Mouse (Mus musculus): ENCODE results near the gene Fcrl1.

The Fcrl1 gene

DNA sequence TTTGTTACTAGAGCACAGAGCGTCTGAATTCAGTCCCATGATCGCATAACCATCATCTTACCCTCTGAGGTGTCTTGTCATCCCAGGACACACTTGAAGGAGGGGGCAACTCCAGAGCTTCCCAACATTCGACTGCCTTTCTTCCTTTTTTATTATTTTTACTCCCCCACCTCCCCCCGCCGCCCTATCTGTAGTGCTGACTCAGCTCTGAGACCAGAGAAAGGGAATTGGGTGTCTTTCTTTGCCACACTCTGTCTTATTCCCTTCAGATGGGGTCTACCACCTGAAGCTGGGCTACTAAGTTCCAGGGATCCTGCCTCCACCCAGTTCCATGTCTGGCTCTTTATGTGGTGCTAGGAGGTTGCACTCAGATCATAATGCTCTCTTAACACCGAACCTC, 34.4 kb downstream of the Fcrl1 start:
- no peak for DNase-seq (ENCODE audit: low read depth)

DNA sequence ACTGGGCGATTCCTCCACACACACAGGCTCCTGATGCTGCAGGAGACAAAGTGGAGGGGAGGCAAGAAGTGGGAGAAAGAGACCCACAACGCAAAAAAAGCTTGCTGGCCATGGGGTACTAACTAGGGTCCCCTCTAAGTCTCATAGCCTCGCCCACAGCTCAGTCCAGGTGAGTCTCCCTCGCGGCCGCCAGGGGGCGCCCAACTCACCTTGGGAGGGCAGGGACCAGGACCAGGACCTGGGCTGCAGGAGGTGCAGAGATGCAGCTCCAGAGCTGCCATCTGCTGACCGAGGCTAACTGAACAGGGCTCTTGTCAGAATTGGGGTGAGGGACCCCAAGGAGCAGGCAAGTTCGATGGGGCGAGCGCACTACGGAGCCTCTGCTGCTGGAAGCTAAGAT, 35.0 kb downstream of the Fcrl1 start:
- peak; percentile 55 for DNase-seq (ENCODE audit: low read depth)

DNA sequence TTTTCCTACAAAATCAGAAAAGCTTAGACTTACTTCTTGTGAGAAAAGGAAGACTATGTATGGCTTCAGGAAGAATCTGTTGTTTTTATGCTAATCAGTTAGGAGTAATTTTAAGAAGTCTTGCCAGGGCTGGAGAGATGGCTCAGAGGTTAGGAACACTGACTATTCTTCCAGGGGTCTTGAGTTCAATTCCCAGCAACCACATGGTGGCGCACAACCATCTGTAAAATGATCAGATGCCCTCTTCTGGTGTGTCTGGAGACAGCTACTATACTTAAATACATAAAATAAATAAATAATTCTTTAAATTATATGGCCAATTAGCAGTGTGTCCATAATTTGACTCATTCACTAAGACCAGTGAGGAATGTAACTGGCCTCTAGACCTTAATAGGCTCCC, 44.5 kb downstream of the Fcrl1 start:
- DNase-seq (ENCODE audit: low read depth): no peak

DNA sequence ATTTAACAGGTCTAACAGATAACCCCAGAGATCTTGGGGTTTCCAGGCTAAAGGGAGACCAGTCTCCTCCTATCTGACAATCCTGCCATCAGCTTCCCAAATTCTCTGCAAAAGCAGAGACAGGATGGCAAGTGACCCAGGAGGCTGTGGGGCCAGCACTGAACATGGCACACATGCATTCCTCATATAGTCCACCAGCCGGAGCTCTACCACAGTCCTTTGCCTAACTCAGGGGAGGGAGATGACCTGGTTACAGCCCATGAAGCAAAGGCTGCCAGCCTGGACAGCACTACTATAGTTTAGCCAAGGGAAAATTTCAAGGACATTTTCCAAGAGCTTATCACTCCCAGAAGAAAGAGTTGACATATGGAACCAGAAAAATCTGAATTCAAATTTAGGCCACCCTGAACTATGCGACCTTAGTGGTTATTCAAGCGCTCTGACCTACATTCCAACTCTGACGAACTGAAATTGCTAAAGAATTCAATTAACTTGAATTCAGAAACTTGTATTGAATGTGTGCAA, 46.3 kb downstream of the Fcrl1 start:
- no peak for DNase-seq (ENCODE audit: low read depth)

DNA sequence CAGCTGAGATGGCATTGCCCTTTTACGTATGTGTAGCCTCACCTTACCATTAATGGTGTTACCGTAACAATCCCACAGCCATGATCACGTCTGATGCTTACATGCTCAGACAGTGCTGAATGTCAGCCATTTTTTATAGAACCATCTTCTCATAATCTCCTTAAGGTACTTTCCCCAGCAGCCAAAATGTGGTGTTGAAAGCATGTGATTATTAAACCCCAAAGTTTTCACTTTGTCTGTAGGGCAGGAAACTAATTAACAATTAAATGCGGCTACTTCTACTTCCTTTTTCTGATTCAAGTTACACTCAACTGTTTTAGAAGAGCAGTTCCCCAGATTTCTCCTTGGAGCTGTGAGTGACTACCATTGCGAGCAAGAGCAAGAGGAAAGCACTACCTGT, 59.3 kb downstream of the Fcrl1 start, which contains the start of gene Fcrl5:
Fcrl5 (plus strand) TSS at position 295 of the 400 bp plus-strand sequence.
- DNase-seq (ENCODE audit: low read depth): no peak

DNA sequence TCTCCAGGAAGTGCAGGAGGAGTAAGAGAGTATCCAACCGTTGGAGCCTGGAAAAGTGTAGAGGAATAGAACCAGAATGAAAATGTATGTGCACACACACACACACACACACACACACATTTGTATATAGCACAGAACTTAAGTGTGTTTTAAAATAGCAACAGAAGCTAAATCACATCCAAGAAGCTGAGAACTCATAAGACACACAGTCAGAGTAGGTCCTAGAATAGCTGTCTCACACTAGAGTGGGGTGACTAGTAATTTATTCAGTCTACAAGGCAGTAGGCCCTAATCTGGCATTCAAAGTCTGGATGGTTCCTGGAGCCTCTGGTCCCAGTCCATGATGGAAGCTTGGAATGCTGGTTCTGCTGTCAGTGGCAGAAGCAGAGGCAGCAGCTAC, 64.4 kb downstream of the Fcrl1 start:
- no peak for DNase-seq (ENCODE audit: low read depth)

DNA sequence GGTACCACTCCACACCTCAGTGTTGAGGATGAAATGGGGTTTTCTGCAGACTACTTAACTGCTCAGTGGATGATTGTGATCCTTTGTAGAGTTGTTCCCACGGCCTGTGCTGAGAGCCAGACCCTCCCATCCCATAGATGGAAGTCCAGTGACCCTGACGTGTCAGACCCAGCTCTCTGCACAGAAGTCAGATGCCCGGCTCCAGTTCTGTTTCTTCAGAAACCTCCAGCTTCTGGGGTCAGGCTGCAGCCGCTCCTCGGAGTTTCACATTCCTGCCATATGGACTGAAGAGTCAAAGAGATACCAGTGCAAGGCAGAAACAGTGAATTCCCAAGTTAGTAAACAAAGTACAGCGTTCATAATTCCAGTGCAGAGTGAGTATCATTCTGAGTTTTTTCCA, 67.8 kb downstream of the Fcrl1 start:
- DNase-seq (ENCODE audit: low read depth): peak; percentile 0
